Mouse (Mus musculus) kidney, postnatal 10 days (tissue): ENCODE results near the gene Scd1.
A peak's percentile ranks its signal among the peaks of the same experiment; 100 is the strongest.

Experiments
- DNase-seq: peaks from one replicate; pipeline ENCODE4 v3.0.0; 2021; ENCODE audit warnings: mixed read lengths

Scd1 gene

GRCm38 (mm10) chr19:44363529-44363928 is 44.1 kb downstream of the Scd1 start:
- DNase-seq = peak; percentile 76

- DNase-seq = peak; percentile 13
These were observed 49.0 kb downstream of the Scd1 start for GRCm38 (mm10) chr19:44358700-44359099.

DNA sequence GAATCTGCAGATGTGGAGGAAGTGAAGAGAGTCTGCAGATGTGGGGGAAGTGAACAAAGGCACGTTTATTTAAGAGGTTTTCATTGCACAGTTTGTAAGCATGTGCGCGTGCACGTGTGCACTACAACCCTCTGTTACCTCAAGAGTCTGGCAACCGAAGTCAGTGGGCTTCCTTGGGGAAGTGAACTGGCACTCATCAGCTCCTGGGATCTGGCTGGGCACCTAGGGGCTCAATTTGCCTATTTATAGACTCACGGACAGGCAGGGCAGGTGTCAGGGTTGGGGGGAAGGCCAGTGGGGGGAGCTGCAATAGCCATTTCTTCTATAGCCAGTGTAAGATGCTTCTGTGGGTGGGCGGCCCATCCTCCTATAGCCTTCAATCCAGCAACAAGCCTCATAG is 55.9 kb downstream of the Scd1 start:
- DNase-seq = no peak

DNA sequence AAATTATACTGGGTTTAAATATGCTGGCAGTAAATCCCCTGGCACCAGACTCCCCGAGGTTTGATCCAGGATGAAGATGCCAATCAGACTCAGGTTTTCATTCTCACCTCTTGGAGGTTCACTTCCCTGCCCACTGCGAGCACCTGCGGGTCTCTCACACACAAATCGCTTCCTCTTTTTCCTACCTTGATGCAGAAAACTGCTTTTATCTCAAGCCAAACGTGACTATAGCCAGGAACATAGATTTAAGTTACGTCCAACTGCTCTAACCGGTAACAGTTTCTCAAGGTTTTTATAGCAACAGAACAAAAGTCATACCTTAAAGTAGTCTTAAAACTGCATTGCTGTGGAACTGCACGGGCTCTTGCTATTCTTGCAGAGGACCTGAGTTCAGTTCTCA is 58.0 kb downstream of the Scd1 start:
- no peak for DNase-seq
